Mouse (Mus musculus) lung, embryonic 15.5 days (tissue): ENCODE measurements at regions not wholly inside any gene's neighbourhood (a gene's known extent, or its start where the extent isn't known, plus 50 kb on each side); places are given as distances from the start of the nearest gene placed in this dataset.

Source experiments
- ATAC-seq: fragments of 200-750 bp; cut with Nextera tagmentation; 2 replicates; pipeline ENCODE4 v1.8.0; 2017; ENCODE audit warnings: moderate number of reproducible peaks, borderline replicate concordance; ENCODE audit not compliant: low FRiP score, low TSS enrichment; ENCODE audit errors: extremely low read depth
- H3K27ac ChIP-seq: fragments of 300-500 bp; sonication (generic); 2 replicates; pipeline ENCODE4 v1.5.1; 2015; ENCODE audit warnings: moderate library complexity, mild to moderate bottlenecking, inconsistent platforms
- H3K27me3 ChIP-seq: fragments of 300-500 bp; sonication (generic); 2 replicates; pipeline ENCODE4 v1.6.1; 2015; ENCODE audit warnings: inconsistent platforms
- H3K36me3 ChIP-seq: fragments of 300-500 bp; sonication (generic); 2 replicates; pipeline ENCODE4 v1.6.1; 2015; ENCODE audit warnings: inconsistent platforms
- H3K4me1 ChIP-seq: fragments of 300-500 bp; sonication (generic); 2 replicates; pipeline ENCODE4 v1.6.1; 2015; ENCODE audit warnings: inconsistent platforms
- H3K4me2 ChIP-seq: fragments of 300-500 bp; sonication (generic); 2 replicates; pipeline ENCODE4 v1.6.1; 2015; ENCODE audit warnings: inconsistent platforms, mild to moderate bottlenecking, moderate library complexity
- H3K4me3 ChIP-seq: fragments of 300-500 bp; sonication (generic); 2 replicates; pipeline ENCODE4 v1.5.1; 2015; ENCODE audit warnings: mild to moderate bottlenecking, inconsistent platforms
- H3K9ac ChIP-seq: fragments of 300-500 bp; sonication (generic); 2 replicates; pipeline ENCODE4 v1.6.1; 2015; ENCODE audit warnings: inconsistent platforms
- H3K9me3 ChIP-seq: fragments of 300-500 bp; sonication (generic); 2 replicates; pipeline ENCODE4 v1.6.1; 2016; ENCODE audit warnings: inconsistent platforms
- WGBS: fragments of 180-500 bp; shearing (Covaris S2); methylation state at CpG from one replicate; pipeline ENCODE4 v1.1.7; 2015; 5-methylcytosine and 5-hydroxymethylcytosine counted together

DNA sequence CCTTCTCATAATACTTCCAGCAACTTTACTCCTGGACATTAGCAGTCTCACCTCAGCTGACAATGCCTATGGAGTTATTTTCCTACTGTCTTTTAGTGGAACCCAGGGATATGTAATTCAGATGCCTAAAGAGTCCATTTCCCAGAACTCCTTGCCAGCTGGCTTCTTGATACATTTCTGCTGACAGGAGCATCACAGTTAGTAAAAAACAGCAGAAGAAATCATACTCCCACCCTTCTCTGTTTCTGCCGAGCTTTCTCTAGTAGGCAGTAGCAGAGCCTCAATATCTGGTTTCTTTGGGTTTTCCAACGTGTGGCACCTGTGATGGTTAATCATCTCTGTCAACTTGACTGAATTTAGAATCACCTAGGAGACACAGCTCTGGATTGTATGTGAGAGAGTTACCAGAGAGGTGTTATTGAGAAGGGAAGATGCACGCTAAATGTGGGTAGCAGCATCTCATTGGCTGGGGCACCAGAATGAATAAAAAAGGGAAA, 269.1 kb upstream of the Ncam1 start:
- Histone ChIP-seq H3K9ac (no peak overlapping the region), H3K27ac (no peak overlapping the region), H3K4me3 (no peak overlapping the region), H3K36me3 (no peaks in the 10 kb centered on the region), H3K4me1 (no peaks in the 10 kb centered on the region), H3K27me3 (no peaks in the 10 kb centered on the region), H3K4me2 (no peak overlapping the region), H3K9me3 (no peaks in the 10 kb centered on the region)
- no peak for ATAC-seq
- 65% methylated on average over 3 of the region's 3 CpGs for WGBS

- Histone ChIP-seq H3K27ac (no peak overlapping the region), H3K4me2 (no peak overlapping the region), H3K27me3 (no peaks in the 10 kb centered on the region), H3K9ac (no peak overlapping the region), H3K4me3 (no peak overlapping the region), H3K36me3 (no peaks in the 10 kb centered on the region), H3K4me1 (no peaks in the 10 kb centered on the region), H3K9me3 (no peaks in the 10 kb centered on the region)
- no peak for ATAC-seq
- WGBS, result 81% methylated on average over 10 of the region's 10 CpGs
Measured at GRCm38 (mm10) chr9:50064505-50065229, 265.9 kb upstream of the Ncam1 start.

GRCm38 (mm10) chr9:50038231-50038630, 239.5 kb upstream of the Ncam1 start:
- H3K9ac ChIP-seq, result no peak overlapping the region
- no peaks in the 10 kb centered on the region for H3K36me3 ChIP-seq
- 34% methylated on average over 11 of the region's 11 CpGs for WGBS
- H3K4me1 ChIP-seq, result peaks cover 5% of the 10 kb centered on the region; the same call in 1 of the 2 replicates
- H3K9me3 ChIP-seq, result no peaks in the 10 kb centered on the region
- H3K4me2 ChIP-seq, result no peak overlapping the region
- H3K27me3 ChIP-seq, result no peaks in the 10 kb centered on the region
- no peak overlapping the region for H3K4me3 ChIP-seq
- ATAC-seq, result peak; percentile 35; the same call in 1 of the 2 replicates
- no peak overlapping the region for H3K27ac ChIP-seq

DNA sequence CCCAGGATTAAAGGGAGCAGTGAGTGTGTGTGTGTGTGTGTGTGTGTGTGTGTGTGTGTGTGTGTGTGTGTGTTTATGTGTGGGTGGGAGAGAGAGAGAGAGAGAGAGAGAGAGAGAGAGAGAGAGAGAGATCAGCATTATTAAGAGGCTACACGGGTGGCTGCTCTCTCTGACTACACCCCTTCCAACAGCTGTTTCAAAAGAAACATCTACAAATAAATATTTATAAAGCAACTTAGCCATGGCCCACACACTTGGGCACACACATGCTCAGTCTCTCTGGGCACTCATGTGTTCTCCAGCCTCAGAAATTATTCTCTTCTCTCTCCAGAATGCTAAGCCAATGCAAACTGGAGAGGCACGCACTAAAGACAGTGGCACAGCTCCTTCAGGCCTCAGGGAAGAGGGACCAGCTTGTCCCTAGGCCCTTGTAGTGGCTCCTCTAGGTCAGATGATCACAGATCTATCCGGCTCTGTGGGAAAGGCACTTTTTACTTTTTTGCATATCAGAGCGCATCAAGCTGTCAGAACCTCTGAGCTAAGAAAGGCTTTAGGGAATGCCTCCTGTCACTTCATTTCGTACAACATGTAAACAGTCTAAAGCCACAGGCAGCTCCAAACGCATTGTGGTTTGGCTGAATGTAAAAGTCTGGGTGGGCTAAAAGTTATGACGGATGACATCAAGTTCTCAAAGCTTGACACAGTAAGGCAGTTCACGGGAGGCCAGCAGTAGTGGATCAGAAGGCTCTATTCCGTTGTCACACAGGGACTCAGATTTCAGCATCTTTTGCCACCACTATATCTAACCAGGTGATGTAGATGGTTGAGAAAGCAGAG, 233.8 kb upstream of the Ncam1 start:
- Histone ChIP-seq H3K9ac (no peak overlapping the region), H3K4me2 (no peak overlapping the region; the same call in 1 of the 2 replicates), H3K4me3 (no peak overlapping the region), H3K27ac (peak overlapping the region; percentile 53; the same call in 1 of the 2 replicates), H3K4me1 (peaks cover 7% of the 10 kb centered on the region; the same call in 1 of the 2 replicates), H3K36me3 (no peaks in the 10 kb centered on the region), H3K9me3 (no peaks in the 10 kb centered on the region), H3K27me3 (no peaks in the 10 kb centered on the region)
- peak; percentile 74 for ATAC-seq
- WGBS, result 30% methylated on average over 9 of the region's 9 CpGs

DNA sequence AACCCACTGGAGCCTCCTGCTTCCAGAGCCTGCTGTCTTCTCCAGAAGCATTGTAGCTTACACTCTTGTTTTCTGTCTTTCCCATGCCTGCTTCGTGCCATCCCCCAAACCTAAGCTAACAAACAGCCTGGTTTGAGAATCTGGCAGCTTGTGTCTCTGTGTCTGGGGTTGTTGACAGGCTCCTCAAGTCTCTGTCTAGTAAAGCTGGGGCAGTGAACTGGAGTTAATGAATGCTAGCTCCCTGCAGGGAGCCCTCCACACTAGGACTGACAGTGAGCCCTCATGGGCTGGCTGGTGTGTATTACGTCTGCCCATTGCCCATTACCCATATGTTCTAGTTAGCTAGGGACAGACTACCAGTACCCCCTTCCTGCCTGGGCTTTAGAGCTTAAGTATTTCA, 232.6 kb upstream of the Ncam1 start:
- ATAC-seq, result no peak

DNA sequence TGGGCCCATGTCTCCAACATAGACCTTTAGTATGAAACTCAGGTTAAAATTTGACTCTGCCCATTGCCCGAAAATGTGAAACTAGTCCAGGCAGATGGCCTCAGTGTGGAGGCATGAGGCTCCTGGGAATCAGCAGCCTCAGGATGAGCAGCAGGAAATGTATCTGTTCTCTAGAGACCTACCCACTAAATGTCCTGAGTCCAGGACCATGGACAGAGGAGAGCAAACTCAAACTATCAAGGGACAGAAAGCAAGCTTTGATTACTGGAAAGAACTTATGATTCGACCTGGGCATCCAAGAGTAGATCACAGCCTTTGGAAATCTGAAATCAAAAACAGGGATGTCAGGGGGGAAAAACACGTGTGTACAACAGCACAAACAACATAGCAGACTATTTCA, 230.3 kb upstream of the Ncam1 start:
- 31% methylated on average over 3 of the region's 3 CpGs for WGBS
- no peak overlapping the region for H3K9ac ChIP-seq
- ATAC-seq, result no peak

More for the DNA sequence above, 232.6 kb upstream of the Ncam1 start:
- 57% methylated on average over 2 of the region's 2 CpGs for WGBS
- Histone ChIP-seq H3K9me3 (no peaks in the 10 kb centered on the region), H3K4me3 (no peak overlapping the region), H3K27me3 (no peaks in the 10 kb centered on the region), H3K36me3 (no peaks in the 10 kb centered on the region), H3K27ac (no peak overlapping the region), H3K4me1 (peaks cover 7% of the 10 kb centered on the region; the same call in 1 of the 2 replicates), H3K9ac (no peak overlapping the region), H3K4me2 (no peak overlapping the region)

DNA sequence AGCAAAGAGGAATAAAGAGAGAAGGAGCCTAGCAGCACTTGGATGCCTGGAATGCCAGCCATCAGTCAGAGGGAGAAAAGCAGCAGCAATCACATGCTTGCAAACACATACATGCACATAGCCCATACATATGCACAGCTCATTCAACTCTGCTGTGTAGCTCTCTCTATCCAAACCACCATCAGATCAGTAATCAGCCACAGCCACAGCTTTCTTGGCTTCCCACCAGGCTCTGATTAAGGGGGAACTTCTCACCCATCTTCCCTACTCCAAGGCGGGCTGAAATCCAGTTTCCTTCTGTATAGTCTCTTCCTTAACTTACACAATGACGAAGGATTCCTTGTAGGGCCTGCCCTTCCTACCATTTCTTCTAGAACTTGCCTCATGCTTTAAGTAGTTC, 229.8 kb upstream of the Ncam1 start:
- ATAC-seq, result no peak
- no peaks in the 10 kb centered on the region for H3K36me3 ChIP-seq
- no peak overlapping the region for H3K4me3 ChIP-seq
- no peak overlapping the region for H3K27ac ChIP-seq
- no peaks in the 10 kb centered on the region for H3K9me3 ChIP-seq
- WGBS, result 79% methylated on average over 2 of the region's 2 CpGs
- no peaks in the 10 kb centered on the region for H3K27me3 ChIP-seq
- peaks cover 7% of the 10 kb centered on the region; the same call in 1 of the 2 replicates for H3K4me1 ChIP-seq
- H3K4me2 ChIP-seq, result no peak overlapping the region
- no peak overlapping the region for H3K9ac ChIP-seq

More for the DNA sequence above, 230.3 kb upstream of the Ncam1 start:
- no peak overlapping the region for H3K4me3 ChIP-seq
- peaks cover 7% of the 10 kb centered on the region; the same call in 1 of the 2 replicates for H3K4me1 ChIP-seq
- no peaks in the 10 kb centered on the region for H3K9me3 ChIP-seq
- H3K4me2 ChIP-seq, result no peak overlapping the region
- no peaks in the 10 kb centered on the region for H3K36me3 ChIP-seq
- H3K27me3 ChIP-seq, result no peaks in the 10 kb centered on the region
- no peak overlapping the region for H3K27ac ChIP-seq

DNA sequence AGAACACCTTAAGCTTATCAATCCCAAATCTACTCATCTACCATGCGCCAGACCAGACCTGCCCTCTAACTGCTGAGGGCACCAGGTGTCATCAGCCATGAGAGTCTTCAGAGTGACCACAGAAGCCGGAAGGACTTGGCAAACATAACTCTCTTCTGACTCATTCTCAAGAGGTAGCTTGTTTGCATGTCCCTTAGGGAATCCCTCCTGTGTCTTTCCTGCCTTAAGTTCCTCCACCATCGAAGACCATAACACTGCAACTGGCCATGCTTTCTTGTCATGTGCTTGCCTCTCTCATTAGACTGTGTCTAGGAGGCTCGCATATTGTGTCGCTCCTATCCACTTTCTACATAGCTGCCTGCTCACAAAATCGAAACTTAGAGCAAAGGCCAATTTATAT, 226.1 kb upstream of the Ncam1 start:
- no peak for ATAC-seq
- Histone ChIP-seq H3K9ac (no peak overlapping the region), H3K36me3 (no peaks in the 10 kb centered on the region), H3K4me3 (no peak overlapping the region), H3K27me3 (no peaks in the 10 kb centered on the region), H3K4me1 (no peaks in the 10 kb centered on the region), H3K27ac (no peak overlapping the region), H3K4me2 (no peak overlapping the region), H3K9me3 (no peaks in the 10 kb centered on the region)
- 78% methylated on average over 6 of the region's 6 CpGs for WGBS

DNA sequence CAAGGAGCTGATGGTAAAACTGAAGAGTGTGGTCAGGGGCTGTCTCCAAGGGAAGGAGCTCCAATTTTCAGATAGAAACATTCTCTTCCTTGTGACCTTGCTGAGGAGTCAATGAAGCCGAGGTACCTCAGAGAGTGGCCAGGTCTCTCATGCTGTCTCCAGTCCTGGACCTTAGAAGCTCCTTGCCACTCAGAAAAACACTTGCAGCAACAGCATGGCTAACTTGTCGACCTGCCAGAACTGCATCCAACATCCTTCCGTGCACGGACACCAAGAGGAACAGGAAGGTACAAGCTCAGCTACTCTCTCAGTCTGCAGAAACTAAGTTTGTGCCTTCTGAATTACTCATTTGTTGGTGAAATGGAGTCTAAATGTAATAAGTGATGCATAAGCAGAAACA, 214.9 kb upstream of the Ncam1 start:
- no peak for ATAC-seq
- Histone ChIP-seq H3K9ac (no peak overlapping the region), H3K4me2 (no peak overlapping the region), H3K27me3 (no peaks in the 10 kb centered on the region), H3K4me1 (no peaks in the 10 kb centered on the region), H3K4me3 (no peak overlapping the region), H3K36me3 (no peaks in the 10 kb centered on the region), H3K9me3 (no peaks in the 10 kb centered on the region), H3K27ac (no peak overlapping the region)
- WGBS, result 69% methylated on average over 4 of the region's 4 CpGs

- peak overlapping the region; percentile 89 for H3K27ac ChIP-seq
- no peak overlapping the region for H3K4me3 ChIP-seq
- no peak overlapping the region for H3K9ac ChIP-seq
- no peaks in the 10 kb centered on the region for H3K36me3 ChIP-seq
- no peak overlapping the region for H3K4me2 ChIP-seq
- WGBS, result 33% methylated on average over 8 of the region's 8 CpGs
- H3K9me3 ChIP-seq, result no peaks in the 10 kb centered on the region
- peaks cover 25% of the 10 kb centered on the region for H3K4me1 ChIP-seq
- peak; percentile 95 for ATAC-seq
- no peaks in the 10 kb centered on the region for H3K27me3 ChIP-seq
Measured at GRCm38 (mm10) chr9:50005757-50006576, 207.2 kb upstream of the Ncam1 start.

DNA sequence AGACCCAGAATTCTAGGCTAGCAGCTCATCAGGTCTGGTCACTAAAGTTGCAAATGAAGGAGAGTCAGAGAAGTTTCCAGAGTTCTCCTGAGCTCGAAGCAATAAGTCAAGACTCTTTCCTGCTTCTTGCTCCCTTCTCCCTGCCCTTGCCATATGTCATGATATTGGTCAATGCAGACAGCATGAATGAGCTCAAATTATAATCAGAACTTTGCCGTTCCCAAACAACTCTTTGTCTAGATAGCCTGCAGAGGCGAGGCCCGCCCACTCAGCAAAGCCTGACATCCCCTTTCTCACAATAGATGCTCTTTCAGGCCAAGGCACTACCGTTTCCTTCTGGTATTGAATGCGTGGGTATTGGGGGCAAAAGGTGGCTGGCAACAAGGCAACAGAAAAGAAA, 204.0 kb upstream of the Ncam1 start:
- 80% methylated on average over 6 of the region's 6 CpGs for WGBS
- peaks cover 30% of the 10 kb centered on the region for H3K4me1 ChIP-seq
- H3K9ac ChIP-seq, result no peak overlapping the region
- H3K4me2 ChIP-seq, result no peak overlapping the region
- H3K4me3 ChIP-seq, result no peak overlapping the region
- no peaks in the 10 kb centered on the region for H3K27me3 ChIP-seq
- no peaks in the 10 kb centered on the region for H3K36me3 ChIP-seq
- H3K27ac ChIP-seq, result no peak overlapping the region
- ATAC-seq, result no peak
- no peaks in the 10 kb centered on the region for H3K9me3 ChIP-seq
